Mouse (Mus musculus) lung, postnatal 0 days (tissue): ENCODE measurements at regions not wholly inside any gene's neighbourhood (a gene's known extent, or its start where the extent isn't known, plus 50 kb on each side); places are given as distances from the start of the nearest gene placed in this dataset.

ENCODE experiments used
- ATAC-seq: fragments of 200-750 bp; cut with Nextera tagmentation; 2 replicates; pipeline ENCODE4 v1.8.0; 2017; ENCODE audit warnings: moderate library complexity
- DNase-seq: peaks from one replicate; pipeline ENCODE4 v3.0.0-alpha.2; 2016; ENCODE audit warnings: low spot score
- H3K27ac ChIP-seq: fragments of 300-500 bp; sonication (generic); 2 replicates; pipeline ENCODE4 v1.5.1; 2014; ENCODE audit warnings: antibody characterized with exemption, mild to moderate bottlenecking, low read length, mixed read lengths
- H3K27me3 ChIP-seq: fragments of 300-500 bp; sonication (generic); replicated peaks from 2 replicates; pipeline ENCODE4 v1.6.1; 2014; ENCODE audit warnings: low read length, mixed read lengths; ENCODE audit not compliant: insufficient read depth
- H3K36me3 ChIP-seq: fragments of 300-500 bp; sonication (generic); 2 replicates; pipeline ENCODE4 v1.6.1; 2014; ENCODE audit warnings: low read length, mixed read lengths; ENCODE audit not compliant: insufficient read depth
- H3K4me1 ChIP-seq: fragments of 300-500 bp; sonication (generic); 2 replicates; pipeline ENCODE4 v1.6.1; 2014; ENCODE audit warnings: antibody characterized with exemption, low read depth, low read length, mixed read lengths; ENCODE audit not compliant: insufficient read depth
- H3K4me2 ChIP-seq: fragments of 300-500 bp; sonication (generic); replicated peaks from 2 replicates; pipeline ENCODE4 v1.6.1; 2014; ENCODE audit warnings: low read depth, mild to moderate bottlenecking, low read length, moderate library complexity, mixed read lengths
- H3K4me3 ChIP-seq: fragments of 300-500 bp; sonication (generic); 2 replicates; pipeline ENCODE4 v1.5.1; 2014; ENCODE audit warnings: low read depth, low read length
- H3K9ac ChIP-seq: fragments of 300-500 bp; sonication (generic); replicated peaks from 2 replicates; pipeline ENCODE4 v1.6.1; 2014; ENCODE audit warnings: low read depth, mild to moderate bottlenecking
- H3K9me3 ChIP-seq: fragments of 300-500 bp; sonication (generic); 2 replicates; pipeline ENCODE4 v1.6.1; 2016; ENCODE audit warnings: low read length, mixed read lengths
- CTCF ChIP-seq: IDR thresholded peaks from 2 replicates; pipeline ENCODE4 v1.5.1; 2016; ENCODE audit warnings: antibody characterized with exemption, mild to moderate bottlenecking
- EP300 ChIP-seq: IDR thresholded peaks from 2 replicates; pipeline ENCODE4 v1.6.1; 2016; ENCODE audit warnings: antibody characterized with exemption, mild to moderate bottlenecking, control low read depth
- WGBS: fragments of 180-500 bp; shearing (Covaris S2); extraction: QIAGEN DNeasy Blood & Tissue Kit; methylation state at CpG from one replicate; pipeline ENCODE4 v1.1.7; 2014; 5-methylcytosine and 5-hydroxymethylcytosine counted together

- no peak overlapping the region for H3K4me3 ChIP-seq
- no peak for DNase-seq
- H3K27ac ChIP-seq: no peak overlapping the region
- H3K4me2 ChIP-seq: no peak overlapping the region
- no peaks in the 10 kb centered on the region for H3K9me3 ChIP-seq
- no peaks in the 10 kb centered on the region for H3K36me3 ChIP-seq
- no peak overlapping the region for H3K9ac ChIP-seq
- H3K4me1 ChIP-seq: peaks cover 3% of the 10 kb centered on the region; the same call in 1 of the 2 replicates
- H3K27me3 ChIP-seq: no peaks in the 10 kb centered on the region
- TF ChIP-seq EP300 (no peak), CTCF (no peak)
- 82% methylated on average over 5 of the region's 5 CpGs for WGBS
- ATAC-seq: no peak
These were observed 80.7 kb upstream of the Lclat1 start for GRCm38 (mm10) chr17:73027122-73027521.

DNA sequence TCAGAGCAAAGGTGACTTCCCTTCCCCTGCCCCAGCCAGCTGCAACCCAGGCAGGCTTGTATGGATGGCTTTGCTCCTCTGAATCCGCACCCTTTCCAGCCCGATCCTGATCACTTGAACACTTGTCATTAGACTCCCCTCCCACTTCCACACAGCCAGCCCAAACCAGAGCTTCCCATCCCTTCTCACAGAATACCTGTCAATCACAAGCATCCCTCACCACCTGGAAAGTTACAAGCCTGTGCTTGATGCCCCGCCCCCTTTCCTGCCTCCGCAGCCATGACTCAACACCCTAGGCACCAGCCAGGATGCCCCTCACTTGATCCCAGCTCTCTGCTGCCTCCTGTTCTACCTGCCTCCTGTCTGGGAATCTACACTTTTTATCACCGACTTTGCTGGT is 76.0 kb upstream of the Lclat1 start:
- Histone ChIP-seq H3K4me1 (peaks cover 5% of the 10 kb centered on the region; the same call in 1 of the 2 replicates), H3K27me3 (no peaks in the 10 kb centered on the region), H3K36me3 (no peaks in the 10 kb centered on the region), H3K4me2 (no peak overlapping the region), H3K9me3 (no peaks in the 10 kb centered on the region), H3K27ac (no peak overlapping the region), H3K4me3 (no peak overlapping the region), H3K9ac (no peak overlapping the region)
- TF ChIP-seq EP300 (no peak), CTCF (no peak)
- WGBS: 61% methylated on average over 5 of the region's 5 CpGs
- DNase-seq (no peak), ATAC-seq (no peak)

GRCm38 (mm10) chr17:73032326-73032725 is 75.5 kb upstream of the Lclat1 start:
- no peak overlapping the region for H3K4me2 ChIP-seq
- H3K4me1 ChIP-seq: peaks cover 9% of the 10 kb centered on the region; the same call in 1 of the 2 replicates
- no peaks in the 10 kb centered on the region for H3K27me3 ChIP-seq
- no peaks in the 10 kb centered on the region for H3K9me3 ChIP-seq
- H3K4me3 ChIP-seq: no peak overlapping the region
- WGBS: 69% methylated on average over 3 of the region's 3 CpGs
- DNase-seq (no peak), ATAC-seq (no peak)
- H3K27ac ChIP-seq: no peak overlapping the region
- no peak overlapping the region for H3K9ac ChIP-seq
- TF ChIP-seq EP300 (no peak), CTCF (no peak)
- H3K36me3 ChIP-seq: no peaks in the 10 kb centered on the region

DNA sequence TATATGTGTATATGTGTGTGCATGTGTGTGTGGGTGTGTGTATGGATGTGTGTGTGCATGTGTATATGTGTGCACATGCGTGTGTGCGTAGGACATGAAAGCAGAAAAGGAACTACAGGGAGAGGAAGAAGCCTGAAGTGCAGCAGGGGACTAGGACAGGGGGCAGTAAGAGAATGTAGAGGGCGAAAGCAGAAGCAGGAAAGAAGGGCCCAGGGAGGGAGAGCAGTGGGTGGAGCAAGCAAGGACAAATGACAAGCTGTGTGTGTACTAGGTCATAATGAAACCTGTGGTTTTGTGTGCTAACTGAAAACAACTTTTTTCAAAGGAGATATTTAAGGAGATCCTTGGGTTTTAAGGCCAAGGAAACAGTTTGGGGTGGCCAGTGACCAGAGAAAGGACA is 73.4 kb upstream of the Lclat1 start:
- H3K9me3 ChIP-seq: no peaks in the 10 kb centered on the region
- no peak for TF ChIP-seq CTCF
- no peak for TF ChIP-seq EP300
- H3K27me3 ChIP-seq: no peaks in the 10 kb centered on the region
- no peak overlapping the region for H3K4me2 ChIP-seq
- peak; percentile 63 for ATAC-seq
- no peak overlapping the region for H3K4me3 ChIP-seq
- no peak overlapping the region for H3K9ac ChIP-seq
- 73% methylated on average over 3 of the region's 3 CpGs for WGBS
- peaks cover 10% of the 10 kb centered on the region; the same call in 1 of the 2 replicates for H3K4me1 ChIP-seq
- peak; percentile 62 for DNase-seq
- H3K27ac ChIP-seq: peak overlapping the region; percentile 26; the same call in 1 of the 2 replicates
- H3K36me3 ChIP-seq: no peaks in the 10 kb centered on the region

- DNase-seq (peak; percentile 58), ATAC-seq (peak; percentile 35)
- Histone ChIP-seq H3K9ac (no peak overlapping the region), H3K4me2 (no peak overlapping the region), H3K9me3 (no peaks in the 10 kb centered on the region), H3K36me3 (no peaks in the 10 kb centered on the region), H3K4me1 (peaks cover 10% of the 10 kb centered on the region; the same call in 1 of the 2 replicates), H3K27ac (0 out of 2 replicates have a peak overlapping the region, but pooled peaks have one; percentile 20), H3K27me3 (no peaks in the 10 kb centered on the region), H3K4me3 (no peak overlapping the region)
- WGBS: 12% methylated on average over 8 of the region's 8 CpGs
- no peak for TF ChIP-seq EP300
- no peak for TF ChIP-seq CTCF
These were observed 72.8 kb upstream of the Lclat1 start for GRCm38 (mm10) chr17:73034981-73035481.

DNA sequence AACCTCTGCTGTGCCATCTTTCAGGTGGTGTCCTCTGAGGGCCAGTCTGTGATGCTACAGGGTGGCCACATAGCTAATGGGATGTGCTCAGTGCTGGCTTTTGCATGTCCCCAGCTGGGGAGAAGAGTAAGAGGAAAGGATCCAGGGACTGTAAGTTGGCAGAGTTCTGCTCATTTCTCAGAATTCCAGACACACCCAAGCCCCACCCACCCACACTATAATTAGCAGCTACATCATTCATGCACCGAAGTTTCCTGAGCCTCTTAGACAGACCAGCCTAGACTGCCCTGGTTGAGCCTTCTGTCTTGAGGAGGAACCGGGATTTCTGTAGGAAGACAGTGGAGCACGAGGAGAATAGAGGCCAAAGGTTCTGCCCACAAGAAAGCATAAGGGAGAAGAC is 70.9 kb upstream of the Lclat1 start:
- H3K36me3 ChIP-seq: no peaks in the 10 kb centered on the region
- TF ChIP-seq EP300: no peak
- H3K4me1 ChIP-seq: peaks cover 10% of the 10 kb centered on the region; the same call in 1 of the 2 replicates
- ATAC-seq (peak; percentile 73), DNase-seq (peak; percentile 65)
- no peak overlapping the region for H3K4me3 ChIP-seq
- no peaks in the 10 kb centered on the region for H3K27me3 ChIP-seq
- no peaks in the 10 kb centered on the region for H3K9me3 ChIP-seq
- 0 out of 2 replicates have a peak overlapping the region, but pooled peaks have one; percentile 32 for H3K27ac ChIP-seq
- whole genome bisulfite sequencing: 19% methylated on average over 3 of the region's 3 CpGs
- H3K4me2 ChIP-seq: no peak overlapping the region
- no peak overlapping the region for H3K9ac ChIP-seq
